Mouse (Mus musculus) lung, adult 2 months (tissue): ENCODE measurements around the gene Lrmda.

Experiments
- CTCF ChIP-seq: fragments of 200-500 bp; IDR thresholded peaks from 2 replicates; pipeline ENCODE4 v1.5.1; 2011; ENCODE audit warnings: mild to moderate bottlenecking, low read length, control low read depth; ENCODE audit not compliant: insufficient read depth
- POLR2A ChIP-seq: fragments of 200-500 bp; IDR thresholded peaks from 2 replicates; pipeline ENCODE4 v1.6.1; 2011; ENCODE audit warnings: low read depth, mild to moderate bottlenecking, control low read depth, low read length, borderline replicate concordance; ENCODE audit errors: extremely low read depth

DNA sequence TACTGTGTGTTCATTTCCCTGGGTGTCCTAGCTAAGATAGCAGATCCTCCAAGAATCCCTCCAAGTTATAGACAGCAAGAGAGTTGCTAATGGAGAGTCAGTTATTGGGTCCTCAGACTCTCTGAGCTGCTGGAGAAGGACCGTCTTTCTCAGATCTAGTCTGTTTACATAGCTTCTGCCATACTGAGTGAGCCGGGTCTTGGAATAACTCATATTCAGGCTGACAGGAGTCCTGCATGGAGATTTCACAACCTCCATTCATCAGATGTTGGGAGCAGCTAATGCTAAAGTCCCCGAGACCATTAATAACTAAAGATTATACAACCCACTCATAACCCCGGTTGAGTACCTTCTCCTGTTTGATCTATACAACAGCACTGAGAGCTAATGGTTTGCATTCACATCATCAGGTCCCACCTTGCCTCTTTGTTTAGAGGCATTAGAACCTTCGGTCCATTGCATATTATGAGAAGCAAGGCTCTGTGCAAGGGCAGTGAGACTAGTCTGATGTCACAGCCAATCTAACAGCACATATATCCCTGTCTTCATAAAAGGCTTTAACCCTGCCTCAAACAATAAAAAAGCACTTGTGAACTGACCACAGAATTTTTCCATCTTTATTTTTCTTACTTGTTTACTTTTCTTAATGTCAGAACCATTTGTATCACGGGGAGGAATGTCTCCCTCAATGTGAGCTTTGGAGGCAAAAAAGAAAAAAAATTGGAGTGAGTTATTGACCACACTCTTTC lies 1037.9 kb downstream of the Lrmda start:
- TF ChIP-seq CTCF (no peak), POLR2A (no peak)
